Mouse (Mus musculus): Measurements from ENCODE around the gene Krtap8-1. TPM values are rescaled to one million over a fixed set of nuclear protein-coding genes. Genes with fewer than 3 reads are reported as not detected.

Gene Krtap8-1
- not detected in 2 replicates for polyA plus RNA-seq (2014; fragmentation: Nextera tagmentation; extraction: Ambion mirVana)

- WGBS: 88% methylated on average over 7 of the region's 7 CpGs
- ATAC-seq (ENCODE audit: low read depth): no peak
- no peak within 1 kb of the TSS for H3K9ac ChIP-seq (replicated peaks; ENCODE audit: low read depth, low read length)
Observed at GRCm38 (mm10) chr16:89487852-89488251, at the start of gene Krtap8-1. Gene Krtap8-1 (minus strand): TSS chr16:89487952.

GRCm38 (mm10) chr16:89537349-89537748, 49.6 kb upstream of the Krtap8-1 start:
- Histone ChIP-seq H3K9me3 (ENCODE audit: control insufficient read depth, low read length) (no peaks in the 10 kb centered on the region), H3K36me3 (ENCODE audit: control insufficient read depth, insufficient read depth, low read length) (no peaks in the 10 kb centered on the region), H3K4me1 (ENCODE audit: control insufficient read depth, insufficient read depth, low read length) (peaks cover 4% of the 10 kb centered on the region; the same call in 1 of the 2 replicates), H3K4me3 (ENCODE audit: low read depth, low read length) (no peak overlapping the region), H3K27ac (ENCODE audit: low read depth, low read length) (no peak overlapping the region), H3K4me2 (ENCODE audit: low read depth, low read length) (no peak overlapping the region), H3K9ac (replicated peaks; ENCODE audit: low read depth, low read length) (no peak overlapping the region), H3K27me3 (ENCODE audit: control insufficient read depth, insufficient read depth, low read length) (no peaks in the 10 kb centered on the region)
- ATAC-seq (ENCODE audit: low read depth): no peak
- WGBS: 72% methylated on average over 6 of the region's 6 CpGs

More at GRCm38 (mm10) chr16:89487852-89488251, at the start of gene Krtap8-1:
- Histone ChIP-seq H3K27me3 (ENCODE audit: control insufficient read depth, insufficient read depth, low read length) (no peaks in the 10 kb centered on the region), H3K9me3 (ENCODE audit: control insufficient read depth, low read length) (no peaks in the 10 kb centered on the region), H3K36me3 (ENCODE audit: control insufficient read depth, insufficient read depth, low read length) (no peaks in the 10 kb centered on the region), H3K4me3 (ENCODE audit: low read depth, low read length) (no peak within 1 kb of the TSS), H3K4me1 (ENCODE audit: control insufficient read depth, insufficient read depth, low read length) (no peaks in the 10 kb centered on the region), H3K27ac (ENCODE audit: low read depth, low read length) (no peak within 1 kb of the TSS), H3K4me2 (ENCODE audit: low read depth, low read length) (no peak within 1 kb of the TSS)

- H3K9me3 ChIP-seq (ENCODE audit: control insufficient read depth, low read length): no peaks in the 10 kb centered on the region
- ATAC-seq (ENCODE audit: low read depth): peak; percentile 60; the same call in 1 of the 2 replicates
- H3K27ac ChIP-seq (ENCODE audit: low read depth, low read length): 0 out of 2 replicates have a peak overlapping the region, but pooled peaks have one; percentile 7
- no peaks in the 10 kb centered on the region for H3K36me3 ChIP-seq (ENCODE audit: control insufficient read depth, insufficient read depth, low read length)
- H3K9ac ChIP-seq (replicated peaks; ENCODE audit: low read depth, low read length): no peak overlapping the region
- peaks cover 4% of the 10 kb centered on the region; the same call in 1 of the 2 replicates for H3K4me1 ChIP-seq (ENCODE audit: control insufficient read depth, insufficient read depth, low read length)
- no peak overlapping the region for H3K4me3 ChIP-seq (ENCODE audit: low read depth, low read length)
- 17% methylated on average over 7 of the region's 7 CpGs for WGBS
- no peaks in the 10 kb centered on the region for H3K27me3 ChIP-seq (ENCODE audit: control insufficient read depth, insufficient read depth, low read length)
- H3K4me2 ChIP-seq (ENCODE audit: low read depth, low read length): no peak overlapping the region
Observed at GRCm38 (mm10) chr16:89530547-89530946, 42.8 kb upstream of the Krtap8-1 start.

- H3K4me2 ChIP-seq (ENCODE audit: low read depth, low read length): no peak overlapping the region
- H3K4me1 ChIP-seq (ENCODE audit: control insufficient read depth, insufficient read depth, low read length): peaks cover 4% of the 10 kb centered on the region; the same call in 1 of the 2 replicates
- H3K27ac ChIP-seq (ENCODE audit: low read depth, low read length): no peak overlapping the region
- ATAC-seq (ENCODE audit: low read depth): no peak
- H3K9ac ChIP-seq (replicated peaks; ENCODE audit: low read depth, low read length): no peak overlapping the region
- H3K36me3 ChIP-seq (ENCODE audit: control insufficient read depth, insufficient read depth, low read length): no peaks in the 10 kb centered on the region
- WGBS: 54% methylated on average over 7 of the region's 7 CpGs
- no peak overlapping the region for H3K4me3 ChIP-seq (ENCODE audit: low read depth, low read length)
- no peaks in the 10 kb centered on the region for H3K27me3 ChIP-seq (ENCODE audit: control insufficient read depth, insufficient read depth, low read length)
- H3K9me3 ChIP-seq (ENCODE audit: control insufficient read depth, low read length): no peaks in the 10 kb centered on the region
Observed at GRCm38 (mm10) chr16:89529846-89530245, 42.1 kb upstream of the Krtap8-1 start.

- Histone ChIP-seq H3K36me3 (ENCODE audit: control insufficient read depth, insufficient read depth, low read length) (no peaks in the 10 kb centered on the region), H3K4me2 (ENCODE audit: low read depth, low read length) (no peak overlapping the region), H3K27ac (ENCODE audit: low read depth, low read length) (no peak overlapping the region), H3K4me3 (ENCODE audit: low read depth, low read length) (no peak overlapping the region), H3K4me1 (ENCODE audit: control insufficient read depth, insufficient read depth, low read length) (peaks cover 4% of the 10 kb centered on the region; the same call in 1 of the 2 replicates), H3K9ac (replicated peaks; ENCODE audit: low read depth, low read length) (no peak overlapping the region), H3K9me3 (ENCODE audit: control insufficient read depth, low read length) (no peaks in the 10 kb centered on the region), H3K27me3 (ENCODE audit: control insufficient read depth, insufficient read depth, low read length) (no peaks in the 10 kb centered on the region)
- ATAC-seq (ENCODE audit: low read depth): no peak
- 59% methylated on average over 3 of the region's 3 CpGs for WGBS
Observed at GRCm38 (mm10) chr16:89528380-89528779, 40.6 kb upstream of the Krtap8-1 start.

- no peak for ATAC-seq (ENCODE audit: low read depth)
- Histone ChIP-seq H3K27ac (ENCODE audit: low read depth, low read length) (no peak overlapping the region), H3K27me3 (ENCODE audit: control insufficient read depth, insufficient read depth, low read length) (no peaks in the 10 kb centered on the region), H3K36me3 (ENCODE audit: control insufficient read depth, insufficient read depth, low read length) (no peaks in the 10 kb centered on the region), H3K9ac (replicated peaks; ENCODE audit: low read depth, low read length) (no peak overlapping the region), H3K9me3 (ENCODE audit: control insufficient read depth, low read length) (no peaks in the 10 kb centered on the region), H3K4me2 (ENCODE audit: low read depth, low read length) (no peak overlapping the region), H3K4me3 (ENCODE audit: low read depth, low read length) (no peak overlapping the region), H3K4me1 (ENCODE audit: control insufficient read depth, insufficient read depth, low read length) (no peaks in the 10 kb centered on the region)
- WGBS: 87% methylated on average over 4 of the region's 4 CpGs
Observed at GRCm38 (mm10) chr16:89520996-89521395, 33.2 kb upstream of the Krtap8-1 start.

GRCm38 (mm10) chr16:89520555-89520954, 32.8 kb upstream of the Krtap8-1 start:
- H3K27ac ChIP-seq (ENCODE audit: low read depth, low read length): no peak overlapping the region
- no peaks in the 10 kb centered on the region for H3K27me3 ChIP-seq (ENCODE audit: control insufficient read depth, insufficient read depth, low read length)
- no peak overlapping the region for H3K4me3 ChIP-seq (ENCODE audit: low read depth, low read length)
- H3K9me3 ChIP-seq (ENCODE audit: control insufficient read depth, low read length): no peaks in the 10 kb centered on the region
- WGBS: 93% methylated on average over 2 of the region's 2 CpGs
- no peak for ATAC-seq (ENCODE audit: low read depth)
- H3K36me3 ChIP-seq (ENCODE audit: control insufficient read depth, insufficient read depth, low read length): no peaks in the 10 kb centered on the region
- no peak overlapping the region for H3K9ac ChIP-seq (replicated peaks; ENCODE audit: low read depth, low read length)
- no peaks in the 10 kb centered on the region for H3K4me1 ChIP-seq (ENCODE audit: control insufficient read depth, insufficient read depth, low read length)
- no peak overlapping the region for H3K4me2 ChIP-seq (ENCODE audit: low read depth, low read length)

GRCm38 (mm10) chr16:89520091-89520490, 32.3 kb upstream of the Krtap8-1 start:
- no peak for ATAC-seq (ENCODE audit: low read depth)
- Histone ChIP-seq H3K9me3 (ENCODE audit: control insufficient read depth, low read length) (no peaks in the 10 kb centered on the region), H3K4me2 (ENCODE audit: low read depth, low read length) (no peak overlapping the region), H3K27ac (ENCODE audit: low read depth, low read length) (no peak overlapping the region), H3K4me3 (ENCODE audit: low read depth, low read length) (no peak overlapping the region), H3K36me3 (ENCODE audit: control insufficient read depth, insufficient read depth, low read length) (no peaks in the 10 kb centered on the region), H3K9ac (replicated peaks; ENCODE audit: low read depth, low read length) (no peak overlapping the region), H3K4me1 (ENCODE audit: control insufficient read depth, insufficient read depth, low read length) (no peaks in the 10 kb centered on the region), H3K27me3 (ENCODE audit: control insufficient read depth, insufficient read depth, low read length) (no peaks in the 10 kb centered on the region)
- 91% methylated on average over 6 of the region's 6 CpGs for WGBS

GRCm38 (mm10) chr16:89517635-89518034, 29.9 kb upstream of the Krtap8-1 start:
- Histone ChIP-seq H3K4me1 (ENCODE audit: control insufficient read depth, insufficient read depth, low read length) (no peaks in the 10 kb centered on the region), H3K27me3 (ENCODE audit: control insufficient read depth, insufficient read depth, low read length) (no peaks in the 10 kb centered on the region), H3K4me3 (ENCODE audit: low read depth, low read length) (no peak overlapping the region), H3K9ac (replicated peaks; ENCODE audit: low read depth, low read length) (no peak overlapping the region), H3K27ac (ENCODE audit: low read depth, low read length) (no peak overlapping the region), H3K36me3 (ENCODE audit: control insufficient read depth, insufficient read depth, low read length) (no peaks in the 10 kb centered on the region), H3K4me2 (ENCODE audit: low read depth, low read length) (no peak overlapping the region), H3K9me3 (ENCODE audit: control insufficient read depth, low read length) (no peaks in the 10 kb centered on the region)
- ATAC-seq (ENCODE audit: low read depth): no peak
- 65% methylated on average over 9 of the region's 9 CpGs for WGBS
